Mouse (Mus musculus) ovary, postnatal 14 days (tissue): ENCODE data around the gene Sik3.

Experiments
- DNase-seq: peaks from one replicate; pipeline ENCODE4 v3.0.0; 2022; ENCODE audit warnings: low spot score

Sik3 gene

DNA sequence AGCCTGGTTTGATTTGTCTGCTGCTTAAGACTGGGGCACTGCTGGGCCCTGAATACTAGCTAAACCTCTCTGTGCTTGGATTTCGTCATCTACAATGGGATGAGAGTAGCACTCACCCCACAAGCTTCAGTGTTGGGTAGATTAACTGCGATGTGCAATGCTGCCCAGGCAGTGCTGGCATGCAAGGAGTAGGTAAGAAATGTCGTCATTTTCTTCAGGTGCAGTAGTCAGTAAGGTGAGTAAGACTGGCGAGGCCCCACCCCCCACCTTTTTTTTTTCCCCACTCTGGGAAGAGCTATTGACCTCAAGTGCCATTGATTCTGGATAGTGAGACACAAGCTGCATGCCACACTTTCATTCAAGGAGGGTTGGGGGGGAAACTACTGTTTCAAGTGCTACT, 3.8 kb downstream of the Sik3 start:
- no peak for DNase-seq

- DNase-seq, result no peak
Measured at GRCm38 (mm10) chr9:46018316-46018715, 5.7 kb downstream of the Sik3 start.

DNA sequence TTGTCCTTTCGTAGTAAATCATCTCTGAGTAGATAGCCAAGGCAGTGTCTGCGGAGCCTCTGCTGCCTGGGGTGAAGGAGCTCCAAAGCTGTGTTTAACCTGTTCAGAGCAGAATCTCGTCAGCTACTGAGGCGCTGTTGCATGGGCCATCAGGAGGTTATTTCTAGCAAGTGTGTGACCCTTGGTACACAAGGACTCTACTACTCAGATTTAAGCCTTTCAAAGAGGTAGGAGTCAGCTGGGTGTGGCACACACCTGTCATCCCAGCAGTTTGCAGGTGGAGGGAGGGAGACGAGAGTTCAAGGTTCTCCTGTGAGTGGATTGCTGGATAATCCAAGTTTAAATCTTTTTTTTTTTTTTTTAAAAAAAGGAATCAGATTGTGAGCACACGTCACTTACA, 7.4 kb downstream of the Sik3 start:
- no peak for DNase-seq

DNA sequence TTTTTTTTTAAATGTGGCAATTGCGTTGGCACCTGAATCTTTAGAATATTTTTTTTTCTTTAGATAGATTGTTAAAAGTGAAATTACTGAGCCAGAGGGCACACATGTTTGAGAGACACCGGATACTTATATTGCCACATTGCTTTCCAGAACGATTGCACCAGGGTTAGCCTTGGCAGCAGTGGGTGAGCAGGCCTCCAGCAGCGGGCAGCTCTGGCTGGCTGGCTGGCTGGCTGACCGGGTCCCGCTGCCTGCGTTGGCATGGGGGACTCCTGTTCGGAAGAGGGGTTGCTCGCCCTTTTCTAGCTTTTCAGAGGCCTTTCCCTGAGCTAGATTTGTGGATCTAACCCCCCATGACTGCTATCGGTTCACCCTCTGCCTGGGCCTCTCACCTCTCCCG, 11.0 kb downstream of the Sik3 start:
- DNase-seq, result no peak

GRCm38 (mm10) chr9:46026058-46026849, 13.6 kb downstream of the Sik3 start:
- no peak for DNase-seq

GRCm38 (mm10) chr9:46027994-46028393, 15.4 kb downstream of the Sik3 start:
- no peak for DNase-seq

GRCm38 (mm10) chr9:46029534-46029933, 16.9 kb downstream of the Sik3 start:
- DNase-seq, result no peak

- no peak for DNase-seq
Measured at GRCm38 (mm10) chr9:46030184-46030583, 17.6 kb downstream of the Sik3 start.

GRCm38 (mm10) chr9:46030968-46031367, 18.3 kb downstream of the Sik3 start:
- no peak for DNase-seq

DNA sequence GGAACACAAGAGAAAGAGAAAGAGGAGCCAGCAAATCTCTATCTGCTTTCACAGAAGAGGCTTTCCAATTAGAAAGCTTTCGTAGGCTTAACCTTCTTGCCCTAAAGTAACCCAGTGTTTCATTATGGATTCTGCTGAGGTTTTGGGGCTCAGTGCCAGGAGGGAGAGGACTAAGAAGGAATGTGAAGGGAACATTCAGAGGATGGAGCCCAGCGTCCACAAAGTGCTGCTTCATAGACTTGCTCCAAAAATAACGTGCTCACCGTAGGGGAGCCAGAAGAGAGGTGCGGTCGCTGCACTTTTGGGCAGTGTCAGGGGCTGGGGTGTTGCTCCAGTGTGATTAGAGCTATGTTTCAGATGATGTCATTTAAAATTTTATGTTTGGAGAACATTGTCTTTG, 19.6 kb downstream of the Sik3 start:
- DNase-seq, result peak; percentile 15

GRCm38 (mm10) chr9:46033058-46033457, 20.4 kb downstream of the Sik3 start:
- DNase-seq, result no peak

- DNase-seq, result no peak
Measured at GRCm38 (mm10) chr9:46033862-46034261, 21.2 kb downstream of the Sik3 start.

DNA sequence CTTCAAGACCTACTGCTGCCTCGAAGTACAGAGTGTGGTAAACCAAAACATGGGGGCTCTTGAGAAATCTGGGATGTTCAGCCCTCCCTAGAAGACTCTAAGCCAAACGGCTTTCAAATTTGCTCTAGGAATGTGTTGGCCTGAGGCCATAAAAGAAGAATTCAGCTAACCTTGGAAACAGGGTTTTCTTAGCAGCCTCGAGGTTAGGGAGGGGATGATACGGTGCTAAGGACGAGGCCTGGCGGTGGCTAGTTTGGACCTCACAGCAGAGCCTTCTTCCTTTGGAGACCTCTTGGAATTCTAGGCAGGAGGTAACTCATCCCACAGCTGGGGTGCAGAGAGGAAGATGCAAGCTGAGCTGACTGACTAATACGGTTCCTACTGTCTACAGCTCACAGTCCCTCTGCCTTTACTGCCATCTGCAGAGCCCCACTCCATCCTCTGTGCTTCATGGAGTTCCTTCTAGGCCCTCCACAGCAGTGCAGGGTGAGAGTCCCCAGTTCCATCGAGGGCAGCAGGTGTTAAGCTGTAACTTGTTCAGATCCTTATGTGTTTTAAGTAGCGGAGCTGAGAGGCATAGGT, 22.8 kb downstream of the Sik3 start:
- DNase-seq, result peak; percentile 20

DNA sequence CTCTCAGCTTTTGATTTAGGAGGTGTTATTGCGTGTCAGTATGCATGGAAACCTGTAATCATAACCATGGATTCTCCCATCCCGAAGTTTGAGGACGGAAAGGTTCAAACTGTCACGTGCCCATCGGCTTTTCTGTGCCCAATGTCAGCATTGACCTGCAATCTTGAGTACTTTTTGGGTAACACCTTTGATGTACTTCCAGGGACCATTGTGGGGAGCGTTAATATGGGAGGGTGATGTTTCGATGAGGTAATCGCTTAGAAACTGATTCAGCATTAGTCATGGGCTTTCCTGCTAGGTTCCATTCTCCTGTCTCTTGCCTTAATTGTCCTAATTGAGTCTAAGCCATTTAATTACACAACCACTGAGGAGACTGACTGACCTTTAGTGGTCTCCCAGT, 24.3 kb downstream of the Sik3 start:
- DNase-seq, result no peak

DNA sequence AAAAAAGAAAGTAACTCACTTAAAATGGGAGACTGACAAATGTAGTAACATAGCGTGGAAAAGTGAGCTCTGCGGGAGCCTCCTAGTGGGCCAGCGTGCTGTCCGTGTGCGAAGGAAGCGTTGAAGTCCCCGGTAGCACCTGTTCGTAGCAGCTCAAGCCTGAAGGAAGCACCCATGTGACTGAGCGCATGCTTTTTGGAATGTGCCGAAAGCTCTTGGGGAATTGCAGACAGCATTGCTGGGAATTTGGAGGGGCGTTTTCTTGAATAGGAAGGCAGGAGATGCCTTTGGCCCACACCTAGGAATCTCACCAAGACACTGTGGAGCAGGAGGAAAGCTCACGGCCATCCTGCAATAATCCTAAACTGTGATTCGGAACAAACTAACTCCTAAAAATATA, 26.2 kb downstream of the Sik3 start:
- DNase-seq, result no peak

GRCm38 (mm10) chr9:46041186-46041585, 28.6 kb downstream of the Sik3 start:
- DNase-seq, result no peak

GRCm38 (mm10) chr9:46042387-46042786, 29.8 kb downstream of the Sik3 start:
- no peak for DNase-seq

DNA sequence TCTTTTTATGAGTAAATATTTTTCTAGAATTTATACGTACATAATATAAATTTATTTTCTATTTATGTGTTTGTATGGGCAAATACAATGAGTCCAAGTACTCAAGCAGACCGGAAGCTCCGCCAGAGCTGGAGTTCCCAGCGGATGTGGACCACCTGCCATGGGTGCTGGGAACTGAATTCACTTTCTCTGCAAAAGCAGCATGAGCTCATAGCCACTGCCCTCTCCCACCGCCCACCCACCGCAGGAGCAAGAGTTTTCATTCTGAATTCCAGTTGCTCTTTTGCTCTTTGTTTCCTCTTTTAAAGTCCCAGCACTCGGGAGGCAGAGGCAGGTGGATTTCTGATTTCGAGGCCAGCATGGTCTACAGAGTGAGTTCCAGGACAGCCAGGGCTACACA, 31.0 kb downstream of the Sik3 start:
- DNase-seq, result no peak

DNA sequence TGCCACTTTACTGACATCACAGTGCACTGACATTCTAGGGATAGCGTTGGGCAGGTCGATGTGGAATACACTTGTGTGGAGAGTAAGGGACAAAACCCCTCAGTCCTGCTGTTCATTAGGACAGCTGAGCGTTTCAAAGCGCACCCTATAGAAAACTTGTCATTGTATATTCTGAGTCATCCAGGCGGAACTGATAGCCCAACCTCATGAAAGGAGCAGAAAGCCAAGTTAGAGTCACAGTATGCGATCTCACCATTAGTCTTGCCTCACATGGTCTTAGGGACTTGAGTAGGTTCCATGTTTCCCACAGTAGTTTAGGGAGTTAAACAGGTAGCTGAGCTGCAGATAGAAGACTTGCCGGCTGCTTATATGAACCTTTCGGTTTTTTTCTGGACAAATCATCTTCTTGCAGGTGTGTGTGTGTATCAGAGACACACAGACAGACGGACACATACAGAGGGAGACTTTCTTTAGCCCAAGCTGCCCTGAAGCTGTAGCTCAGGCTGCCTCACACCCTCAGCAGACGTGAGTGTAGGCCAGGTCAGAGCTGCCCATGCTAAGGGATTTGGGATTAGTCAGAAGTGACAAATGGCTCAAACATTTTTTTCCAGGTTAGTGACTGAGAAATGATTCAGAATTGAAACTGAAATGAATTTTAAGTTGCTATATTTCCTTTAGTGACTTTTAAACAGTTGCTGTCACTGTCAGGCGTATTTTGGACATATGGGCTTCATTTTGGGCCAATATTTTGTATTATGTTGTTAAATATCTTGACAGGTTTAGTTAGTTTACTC, 34.3 kb downstream of the Sik3 start:
- no peak for DNase-seq

GRCm38 (mm10) chr9:46049525-46049924, 36.9 kb downstream of the Sik3 start:
- DNase-seq, result no peak

- no peak for DNase-seq
Measured at GRCm38 (mm10) chr9:46050203-46050602, 37.6 kb downstream of the Sik3 start.

GRCm38 (mm10) chr9:46053014-46053666, 40.5 kb downstream of the Sik3 start:
- no peak for DNase-seq

DNA sequence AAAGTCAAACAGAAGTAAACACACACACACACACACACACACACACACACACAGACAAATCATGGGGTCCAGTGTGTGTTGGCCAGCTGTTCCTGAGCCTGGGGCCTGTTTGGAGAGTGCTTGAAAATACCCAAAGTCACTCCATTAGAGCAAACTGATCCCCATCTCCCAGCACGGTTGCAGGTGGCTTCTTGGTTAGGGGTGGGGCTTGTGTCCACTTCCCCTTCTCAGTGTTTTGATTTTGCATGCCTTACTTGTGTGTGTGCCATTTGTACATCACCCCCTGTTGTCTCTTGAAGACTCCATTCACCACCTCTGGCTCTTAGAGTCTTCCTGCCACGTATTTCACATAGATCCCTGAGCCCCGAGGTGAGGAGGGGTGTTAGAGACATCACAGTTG, 45.4 kb downstream of the Sik3 start:
- DNase-seq, result no peak
